Mouse (Mus musculus) left cerebral cortex, adult 18-20 months (tissue): ENCODE measurements at regions not wholly inside any gene's neighbourhood (a gene's known extent, or its start where the extent isn't known, plus 50 kb on each side); places are given as distances from the start of the nearest gene placed in this dataset.

Experiments used
- microRNA-seq, 2 experiments: library from miRNA; unstranded; fragments of <30 nt; microRNA quantifications; one replicate each; pipeline ENCODE4 v1.2.0; 2021

Small RNA genes lying in the stretch of these regions (microRNA-seq; reads per million reads assigned to microRNA genes)
- gene Mir129-2 (4.4 to 7.7 reads per million in 2 experiments), gene Mir129b (0 reads per million in 2 experiments)
